Mouse (Mus musculus) heart, adult 2 months (tissue): ENCODE measurements around the gene Glod4.

Experiments
- CTCF ChIP-seq: fragments of 200-600 bp; IDR thresholded peaks from 2 replicates; pipeline ENCODE4 v1.8.1; 2022; ENCODE audit warnings: antibody characterized with exemption, mild to moderate bottlenecking, moderate library complexity
- EP300 ChIP-seq: fragments of 200-500 bp; IDR thresholded peaks from 2 replicates; pipeline ENCODE4 v1.6.1; 2011; ENCODE audit warnings: low read depth, low read length, control low read depth; ENCODE audit not compliant: insufficient read depth
- POLR2A ChIP-seq: fragments of 200-500 bp; IDR thresholded peaks from 2 replicates; pipeline ENCODE4 v1.6.1; 2011; ENCODE audit warnings: mild to moderate bottlenecking, low read depth, low read length, control low read depth; ENCODE audit not compliant: insufficient read depth

DNA sequence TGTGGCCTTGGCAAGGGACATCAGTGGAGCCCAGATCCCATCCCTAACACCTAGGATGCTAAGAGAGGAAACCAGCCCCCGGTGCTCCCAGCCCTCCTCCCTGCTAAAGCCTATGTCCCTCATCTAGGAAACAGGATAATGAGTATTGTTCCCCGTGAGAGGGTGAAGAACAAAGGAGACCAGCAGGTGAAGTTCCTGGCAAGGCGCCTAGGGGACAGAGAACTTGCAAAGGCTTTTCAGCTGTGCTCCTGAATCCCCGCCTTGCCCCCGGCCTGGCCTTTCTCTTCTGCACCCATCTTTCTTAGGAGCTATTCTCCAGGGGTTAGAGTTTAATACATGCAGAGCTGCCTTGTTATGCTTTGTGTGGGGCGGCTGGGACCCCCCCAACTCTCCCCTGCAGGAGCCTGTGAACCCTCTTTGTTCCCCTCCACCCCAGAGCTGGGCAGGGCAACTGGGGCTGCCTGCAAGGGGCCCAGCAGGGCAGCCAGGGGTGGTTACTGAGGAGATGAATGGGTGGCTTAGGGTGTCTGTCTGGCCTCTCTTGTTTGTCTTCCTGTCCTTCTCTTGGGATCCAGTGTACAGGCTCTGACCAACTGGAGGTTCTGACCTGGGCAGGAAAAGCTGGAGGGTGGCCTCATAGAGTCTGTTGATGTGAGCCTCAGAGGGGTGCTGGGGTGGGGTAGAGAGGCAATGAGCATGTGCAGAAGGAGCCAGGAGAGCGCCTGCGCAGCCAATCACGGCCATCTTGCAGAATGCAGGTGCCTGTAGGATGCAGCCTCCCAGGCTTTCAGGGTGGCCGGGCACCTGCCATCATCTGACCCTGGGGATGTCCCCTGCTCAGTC is 16.9 kb upstream of the Glod4 start:
- TF ChIP-seq EP300, result no peak
- no peak for TF ChIP-seq POLR2A
- TF ChIP-seq CTCF, result no peak
